Mouse (Mus musculus) heart, adult 11 months (tissue): Measurements from ENCODE around the gene Sars2.
"Not testable (repeated sequence)": the region's sequence is repeated elsewhere in the genome, so short reads cannot be mapped to it uniquely, and the experiment has no call there.

Experiments
- DNase-seq: peaks from one replicate; pipeline ENCODE4 v3.0.0; 2022

The Sars2 gene

GRCm38 (mm10) chr7:28741709-28742438 is at the start of gene Sars2, which contains the start of gene Mrps12:
Gene Sars2, plus strand, starts transcription at chr7:28741992.
Gene Mrps12, minus strand, starts transcription at chr7:28741820.
- peak; percentile 100 for DNase-seq

DNA sequence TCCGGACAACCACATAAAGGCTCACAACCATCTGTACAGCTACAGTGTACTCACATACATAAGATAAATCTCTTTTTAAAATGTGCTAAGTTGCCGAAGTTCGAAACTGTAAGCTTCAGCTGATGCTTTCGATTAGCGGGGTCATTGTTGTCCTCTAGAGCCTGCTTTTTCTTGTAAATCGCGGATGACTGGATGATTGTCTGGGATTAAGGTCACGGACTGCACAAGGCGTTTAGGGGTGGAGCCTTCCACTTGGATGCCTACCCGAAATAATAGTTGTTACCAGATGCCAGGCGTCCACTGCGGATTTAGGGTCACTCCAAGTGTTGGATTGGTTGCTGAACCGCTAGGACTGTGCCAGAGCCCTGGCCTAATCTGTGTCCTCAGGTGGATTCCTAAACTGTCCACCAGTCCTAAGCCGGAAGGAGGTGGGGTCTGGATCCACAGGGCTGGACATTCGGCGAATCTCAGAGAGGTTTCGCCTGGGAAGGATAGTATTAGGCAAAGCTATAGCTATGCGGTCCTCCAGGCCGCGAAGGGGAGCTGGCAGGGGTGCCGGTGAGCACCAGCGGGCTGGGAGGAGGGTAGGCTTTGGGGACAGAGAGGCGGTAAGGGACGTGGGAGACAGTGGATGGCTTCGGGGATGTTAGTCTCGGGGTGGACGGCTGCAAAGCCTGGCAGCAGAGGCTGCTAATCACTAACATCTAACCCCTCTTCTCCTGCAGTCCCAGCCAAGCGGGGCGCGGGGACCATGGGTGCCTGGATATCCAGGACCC is 49.1 kb upstream of the Sars2 start, which contains the start of gene Fbxo27:
Gene Fbxo27 (plus strand): TSS at position 305 of the 776 bp plus-strand sequence.
- no peak for DNase-seq

GRCm38 (mm10) chr7:28693321-28693966 is 48.3 kb upstream of the Sars2 start:
- peak; percentile 93 for DNase-seq

DNA sequence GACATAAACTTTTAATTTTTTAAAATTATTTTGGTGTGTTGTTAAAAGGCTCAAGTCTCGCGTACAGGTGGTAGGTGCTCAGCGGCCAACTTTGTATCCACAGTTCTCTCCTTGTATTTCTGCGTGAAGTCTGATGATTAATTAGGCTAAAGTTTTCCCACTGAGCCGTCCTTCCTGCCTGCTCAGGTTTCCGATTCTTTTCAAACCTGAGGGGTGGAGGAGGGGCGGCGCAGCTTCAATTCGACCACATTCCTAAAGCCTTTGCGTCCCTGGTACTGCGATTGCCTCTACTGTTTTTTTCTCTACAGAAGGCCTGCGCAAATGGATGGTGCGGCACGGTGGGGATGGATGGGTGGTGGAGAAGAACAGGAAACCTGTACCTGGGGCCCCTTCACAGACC is 47.4 kb upstream of the Sars2 start:
- DNase-seq: no peak

- DNase-seq: no peak
These were observed 46.8 kb upstream of the Sars2 start for GRCm38 (mm10) chr7:28694966-28695511.

DNA sequence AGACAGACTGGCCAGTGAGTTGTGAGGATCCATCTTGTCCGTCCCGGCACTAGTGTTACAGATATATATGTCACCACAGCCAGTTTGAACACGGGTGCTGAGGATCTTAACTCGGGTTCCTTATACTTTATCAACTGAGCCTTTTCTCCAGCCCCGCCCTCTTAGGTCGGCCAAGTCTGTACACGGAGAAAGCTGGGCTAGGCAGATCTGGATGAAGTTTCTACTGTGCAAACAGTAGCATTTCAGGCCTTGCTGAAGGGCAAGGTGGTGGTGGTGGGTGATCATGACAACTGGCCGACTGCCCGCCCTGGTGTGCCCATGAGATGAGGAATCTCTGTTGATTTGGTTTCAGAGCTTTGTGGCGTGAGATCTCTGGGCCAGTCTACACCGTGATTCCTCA is 44.5 kb upstream of the Sars2 start:
- DNase-seq: no peak

DNA sequence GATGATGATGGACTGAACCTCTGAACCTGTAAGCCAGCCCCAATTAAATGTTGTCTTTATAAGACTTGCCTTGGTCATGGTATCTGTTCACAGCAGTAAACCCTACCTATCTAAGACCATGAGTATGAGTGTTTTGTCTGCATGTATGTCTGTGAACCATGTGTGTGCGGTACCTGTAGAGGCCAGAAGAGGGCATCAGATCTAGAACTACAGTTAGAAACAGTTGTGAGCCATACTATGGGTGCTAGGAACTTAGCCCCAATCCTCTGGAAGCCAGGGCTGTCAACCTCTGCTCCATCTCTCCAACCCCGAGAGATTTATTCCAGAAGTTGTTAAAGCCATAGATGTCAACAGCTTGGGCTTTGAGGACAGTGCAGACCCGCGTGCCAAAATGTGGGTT is 41.5 kb upstream of the Sars2 start:
- no peak for DNase-seq

GRCm38 (mm10) chr7:28701306-28701705 is 40.5 kb upstream of the Sars2 start:
- DNase-seq: not testable (repeated sequence)

DNA sequence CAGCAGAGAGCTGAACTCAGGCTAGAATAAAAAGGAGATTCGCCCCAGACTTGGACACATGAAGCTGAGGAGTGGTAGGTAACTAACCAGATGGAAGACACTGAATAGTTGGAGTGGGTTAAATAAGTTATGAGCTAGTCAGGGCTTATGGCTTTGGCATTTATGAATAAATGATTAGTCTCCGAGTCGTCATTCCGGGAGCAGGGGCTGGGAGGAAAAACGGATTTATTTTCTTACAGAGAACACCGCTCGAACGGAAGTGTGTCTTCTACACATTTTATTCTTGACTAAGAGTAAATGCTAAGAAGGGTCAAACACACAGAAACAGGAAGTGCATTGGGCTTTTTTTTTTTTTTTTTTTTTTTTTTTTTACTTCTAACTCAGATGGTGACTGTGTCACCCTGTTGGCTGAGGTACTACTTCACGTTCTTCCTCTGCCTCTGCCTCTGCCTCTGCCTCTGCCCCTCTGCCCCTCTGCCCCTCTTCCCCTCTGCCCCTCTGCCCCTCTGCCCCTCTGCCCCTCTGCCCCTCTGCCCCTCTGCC is 39.1 kb upstream of the Sars2 start:
- DNase-seq: no peak

- DNase-seq: no peak
These were observed 32.3 kb upstream of the Sars2 start for GRCm38 (mm10) chr7:28709454-28709853.

GRCm38 (mm10) chr7:28710962-28711361 is 30.8 kb upstream of the Sars2 start:
- DNase-seq: no peak

GRCm38 (mm10) chr7:28714667-28715066 is 27.1 kb upstream of the Sars2 start:
- DNase-seq: no peak

- DNase-seq: no peak
These were observed 26.2 kb upstream of the Sars2 start for GRCm38 (mm10) chr7:28715598-28715997.

DNA sequence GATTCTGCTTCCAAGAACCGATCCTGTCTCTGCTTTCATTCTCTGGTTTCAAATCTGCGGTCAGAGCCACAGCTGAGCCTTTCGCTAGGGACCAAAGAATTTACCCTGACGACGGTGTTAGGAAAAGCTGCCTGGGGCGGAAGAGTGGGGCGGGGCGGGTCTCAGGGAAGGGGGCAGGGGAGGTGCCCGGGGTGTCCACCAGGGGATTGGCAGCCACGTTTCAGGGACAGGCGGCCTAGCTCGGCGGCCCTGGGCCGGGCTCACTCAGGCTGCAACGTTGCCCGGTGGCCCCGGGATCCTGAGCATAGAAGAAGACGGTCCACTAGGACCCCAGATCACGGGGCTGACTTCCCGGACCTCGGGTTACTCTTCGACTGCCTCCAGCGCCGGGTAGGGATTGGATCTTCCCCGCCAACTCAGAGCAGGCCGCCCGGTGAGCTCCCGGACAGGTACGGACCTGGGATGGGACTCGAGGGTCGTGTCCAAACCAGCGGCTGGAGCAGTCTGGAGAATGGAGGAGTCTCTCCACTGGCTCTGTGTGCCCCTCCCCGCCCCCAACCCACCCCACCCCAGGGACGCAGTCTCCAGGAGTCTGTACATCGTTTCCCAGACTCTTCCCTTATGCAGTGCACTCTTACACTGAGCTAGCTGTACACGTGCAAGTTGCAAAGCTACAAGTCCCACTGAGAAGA is 25.1 kb upstream of the Sars2 start, which contains the start of gene Fbxo17:
Gene Fbxo17 (plus strand): TSS at position 215 of the 692 bp plus-strand sequence.
- peak; percentile 96 for DNase-seq

GRCm38 (mm10) chr7:28717726-28718125 is 24.1 kb upstream of the Sars2 start:
- no peak for DNase-seq

DNA sequence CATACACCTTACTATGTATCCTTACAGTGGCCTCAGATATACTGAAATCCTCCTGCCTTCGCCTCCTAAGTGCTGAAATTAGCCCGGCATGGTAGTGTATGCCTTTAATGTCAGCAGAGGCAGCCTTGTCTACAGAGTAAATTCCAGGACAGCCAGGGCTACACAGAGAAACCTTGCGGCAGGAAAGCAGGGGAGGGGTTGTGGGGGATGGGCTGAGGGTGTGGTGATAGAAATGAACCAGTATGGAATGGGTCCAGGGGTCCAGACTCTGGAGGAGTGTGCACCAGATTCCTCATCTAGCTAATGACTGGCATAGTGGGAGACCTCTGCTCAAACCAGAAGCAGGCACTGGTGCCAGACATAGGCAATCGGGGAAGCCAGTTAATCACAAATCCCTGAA is 22.6 kb upstream of the Sars2 start:
- no peak for DNase-seq

GRCm38 (mm10) chr7:28719650-28720049 is 22.1 kb upstream of the Sars2 start:
- DNase-seq: no peak

GRCm38 (mm10) chr7:28720753-28721537 is 20.8 kb upstream of the Sars2 start:
- DNase-seq: no peak

- DNase-seq: no peak
These were observed 19.7 kb upstream of the Sars2 start for GRCm38 (mm10) chr7:28722079-28722478.

GRCm38 (mm10) chr7:28724613-28725012 is 17.2 kb upstream of the Sars2 start:
- DNase-seq: no peak

- DNase-seq: no peak
These were observed 15.2 kb upstream of the Sars2 start for GRCm38 (mm10) chr7:28726600-28726999.
